Mouse (Mus musculus): Measurements from ENCODE around the gene Gab2.
A peak's percentile ranks its signal among the peaks of the same experiment; 100 is the strongest.

Gab2 gene

GRCm38 (mm10) chr7:97270367-97270766, 189.0 kb downstream of the Gab2 start:
- DNase-seq: no peak

- no peak for DNase-seq
Observed at GRCm38 (mm10) chr7:97271068-97271467, 189.7 kb downstream of the Gab2 start.

GRCm38 (mm10) chr7:97296986-97297385, 215.6 kb downstream of the Gab2 start:
- no peak for DNase-seq

GRCm38 (mm10) chr7:97297466-97297865, 216.1 kb downstream of the Gab2 start:
- peak; percentile 75 for DNase-seq

DNA sequence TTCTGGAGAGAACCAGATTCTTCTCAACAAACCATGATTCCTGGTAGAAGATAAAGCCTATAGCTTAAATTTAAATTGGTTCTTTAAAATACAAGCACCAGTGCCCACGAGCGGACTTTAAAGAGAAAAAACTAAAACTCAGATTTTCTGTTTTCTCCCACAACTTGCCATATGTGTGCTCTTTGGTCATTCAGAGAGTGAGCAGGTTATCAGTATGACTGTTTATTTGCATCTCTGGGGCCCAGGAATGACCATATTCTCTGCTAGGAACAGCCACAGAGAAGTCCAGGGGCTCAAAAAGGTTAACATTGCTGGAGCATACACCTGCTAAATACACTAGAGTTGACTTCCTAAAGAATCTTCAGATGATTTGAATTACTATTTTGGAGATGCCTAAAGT, 216.9 kb downstream of the Gab2 start:
- DNase-seq: no peak

DNA sequence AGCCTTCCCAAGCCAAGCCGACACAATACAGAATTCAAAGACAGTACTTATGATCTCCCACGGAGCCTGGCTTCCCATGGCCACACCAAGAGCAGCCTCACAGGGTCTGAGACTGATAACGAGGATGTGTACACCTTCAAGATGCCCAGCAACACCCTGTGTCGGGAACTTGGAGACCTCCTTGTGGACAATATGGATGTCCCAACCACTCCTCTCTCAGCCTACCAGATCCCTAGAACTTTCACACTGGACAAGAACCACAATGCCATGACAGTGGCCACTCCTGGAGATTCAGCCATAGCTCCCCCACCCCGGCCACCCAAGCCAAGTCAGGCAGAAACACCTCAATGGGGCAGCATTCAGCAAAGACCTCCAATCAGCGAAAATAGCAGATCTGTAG, 217.6 kb downstream of the Gab2 start:
- no peak for DNase-seq

DNA sequence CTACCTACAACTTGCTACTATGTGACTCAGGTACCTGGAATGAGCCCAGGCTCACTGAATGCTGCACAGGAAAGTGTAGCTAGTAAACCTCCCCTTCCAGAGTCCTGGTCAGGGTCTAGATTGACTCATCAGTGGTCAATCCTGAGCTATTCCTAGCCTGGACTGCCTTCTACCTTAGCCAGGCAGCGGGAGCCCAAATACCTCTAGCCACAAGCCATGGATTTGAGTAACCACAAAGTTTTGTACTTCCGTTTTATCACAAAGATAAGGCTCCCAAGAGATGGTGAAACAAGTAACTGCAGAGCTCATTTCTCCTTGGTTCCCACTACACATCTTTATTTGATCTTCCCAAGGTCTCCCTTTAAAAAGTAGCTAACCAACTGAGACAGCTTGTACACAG, 219.5 kb downstream of the Gab2 start:
- DNase-seq: no peak

GRCm38 (mm10) chr7:97301321-97301720, 219.9 kb downstream of the Gab2 start:
- no peak for DNase-seq

GRCm38 (mm10) chr7:97302261-97302660, 220.9 kb downstream of the Gab2 start:
- no peak for DNase-seq

- no peak for DNase-seq
Observed at GRCm38 (mm10) chr7:97302876-97303275, 221.5 kb downstream of the Gab2 start.

DNA sequence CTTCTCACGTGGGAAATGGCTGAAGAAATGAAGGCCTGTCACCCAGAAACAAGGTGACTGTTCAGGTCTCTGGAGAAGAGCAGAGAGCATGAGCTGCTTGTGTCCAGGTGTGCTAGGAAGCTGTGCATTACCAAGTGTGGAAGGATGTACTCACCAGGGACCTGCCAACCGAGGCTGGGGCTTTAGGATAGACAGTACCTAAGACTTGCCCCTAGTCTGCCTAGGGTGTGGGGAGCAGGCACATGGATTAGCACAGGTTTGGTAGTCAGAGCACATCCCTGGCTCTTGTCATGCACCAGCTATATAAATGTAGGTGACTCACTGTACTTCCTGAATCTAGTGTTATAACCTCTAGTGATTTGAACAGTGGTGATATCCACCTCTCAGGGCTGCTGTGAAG, 222.2 kb downstream of the Gab2 start:
- DNase-seq: no peak

DNA sequence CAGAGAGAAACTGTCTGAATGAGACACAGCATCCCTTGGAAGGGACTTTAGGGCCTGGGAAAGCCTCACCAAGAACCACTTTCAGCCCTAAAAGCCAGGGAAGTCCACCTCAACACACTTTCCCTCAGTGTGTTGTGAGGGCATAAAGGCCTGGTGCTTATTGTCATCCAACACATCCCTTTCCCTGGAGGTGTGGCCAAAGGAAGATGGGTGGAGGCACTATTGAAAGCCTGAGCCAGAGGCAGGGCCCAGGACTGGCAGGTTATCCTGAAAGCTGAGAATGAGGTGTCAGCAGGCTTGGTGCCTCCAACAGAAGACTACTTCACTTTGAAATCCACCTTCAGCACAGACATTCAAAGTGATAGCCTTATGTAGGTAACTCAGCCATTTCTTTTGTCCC, 223.1 kb downstream of the Gab2 start:
- DNase-seq: no peak

GRCm38 (mm10) chr7:97305206-97305605, 223.8 kb downstream of the Gab2 start:
- no peak for DNase-seq

DNA sequence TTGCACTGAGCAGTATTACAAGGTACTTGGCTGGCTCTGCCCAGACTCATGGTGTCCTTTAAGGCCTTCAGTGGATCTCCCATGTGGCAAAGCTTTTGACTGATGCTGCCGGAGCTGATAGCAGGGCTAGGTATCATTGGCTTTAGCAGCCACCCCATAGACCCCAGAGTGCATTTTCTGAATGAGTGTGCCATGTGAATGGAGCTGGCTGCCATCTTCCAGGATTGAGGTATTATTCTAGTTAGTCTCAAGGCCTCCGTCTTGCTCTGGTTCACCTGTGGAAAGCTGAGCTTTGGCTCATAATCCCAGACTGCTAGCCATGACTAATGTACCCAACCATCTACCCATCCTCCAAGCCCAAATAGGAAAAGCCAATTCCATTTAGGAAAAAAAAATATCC, 225.4 kb downstream of the Gab2 start:
- no peak for DNase-seq

DNA sequence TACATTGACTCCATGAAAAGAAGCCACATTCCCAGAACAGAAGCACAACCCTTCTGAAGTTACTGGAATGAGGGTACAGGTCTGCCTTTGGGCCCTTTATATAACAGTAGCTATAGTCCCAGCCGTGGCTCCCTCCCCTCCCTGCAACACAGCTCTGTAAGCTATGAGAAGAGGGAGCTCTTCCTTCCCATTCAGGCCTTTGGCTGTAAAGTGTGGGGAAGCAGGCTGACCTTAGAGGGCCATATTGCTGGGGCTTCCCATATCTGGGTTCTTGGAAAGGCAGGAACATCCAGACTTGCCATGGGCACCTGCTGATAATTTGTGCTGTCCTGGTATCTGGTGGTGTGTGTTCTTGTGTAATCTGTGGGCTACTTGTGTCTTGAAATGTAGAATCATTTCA, 226.2 kb downstream of the Gab2 start:
- no peak for DNase-seq

DNA sequence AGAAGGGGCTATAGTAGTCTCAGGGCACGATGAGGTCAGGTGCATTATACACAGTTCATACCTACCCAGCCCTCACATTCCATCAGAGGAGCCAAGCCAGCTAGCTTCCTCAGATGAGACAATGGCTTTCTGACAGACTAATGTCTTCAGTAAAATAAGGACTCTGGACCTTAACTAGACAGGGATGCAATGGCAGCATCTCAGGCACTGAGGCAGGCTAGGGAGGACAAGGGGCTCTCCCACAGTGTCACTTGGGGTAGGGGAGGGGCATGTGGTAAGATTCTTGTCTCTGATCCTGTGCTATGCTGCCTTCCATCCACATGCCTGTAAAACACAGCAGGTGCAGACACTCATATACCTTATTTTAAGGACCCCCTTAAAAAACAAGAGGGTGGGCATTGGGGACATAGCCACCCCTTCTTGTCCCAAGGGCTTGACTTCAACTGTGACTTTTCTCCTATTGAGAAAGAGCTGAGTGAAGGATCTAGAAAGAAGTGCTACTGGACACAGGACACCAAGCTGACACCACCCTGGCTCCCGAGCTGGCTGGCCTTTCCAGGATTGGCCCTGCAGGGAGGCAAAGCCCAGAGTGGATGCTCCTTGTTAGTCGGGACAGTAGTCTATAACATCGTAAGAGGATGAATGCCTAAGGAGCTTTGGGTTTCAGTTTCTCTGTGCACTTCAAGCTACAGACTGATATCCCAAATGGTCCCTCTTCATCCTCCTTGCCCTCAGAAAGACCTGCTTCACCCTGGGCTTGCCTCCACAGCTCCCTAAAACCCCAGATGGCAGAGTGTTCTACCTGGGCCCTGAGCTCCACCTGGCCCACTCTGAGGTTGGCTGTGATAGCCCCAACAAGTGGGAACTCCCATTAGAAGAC, 228.3 kb downstream of the Gab2 start:
- peak; percentile 3 for DNase-seq

DNA sequence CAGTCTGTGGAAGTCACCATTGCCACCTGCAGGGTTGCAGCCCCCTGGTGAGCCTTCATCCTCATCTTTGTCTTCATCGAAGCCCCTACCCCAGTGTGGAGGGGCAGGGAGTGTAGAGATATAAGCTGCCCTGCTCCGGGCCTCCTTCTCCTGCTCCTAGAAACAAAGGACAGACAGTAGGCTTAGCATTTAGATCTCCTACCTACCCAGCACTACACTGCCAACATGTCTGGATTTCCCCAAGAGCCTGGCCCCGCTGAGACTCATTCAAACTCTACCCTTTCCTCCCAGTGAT, 228.9 kb downstream of the Gab2 start:
- DNase-seq: no peak

DNA sequence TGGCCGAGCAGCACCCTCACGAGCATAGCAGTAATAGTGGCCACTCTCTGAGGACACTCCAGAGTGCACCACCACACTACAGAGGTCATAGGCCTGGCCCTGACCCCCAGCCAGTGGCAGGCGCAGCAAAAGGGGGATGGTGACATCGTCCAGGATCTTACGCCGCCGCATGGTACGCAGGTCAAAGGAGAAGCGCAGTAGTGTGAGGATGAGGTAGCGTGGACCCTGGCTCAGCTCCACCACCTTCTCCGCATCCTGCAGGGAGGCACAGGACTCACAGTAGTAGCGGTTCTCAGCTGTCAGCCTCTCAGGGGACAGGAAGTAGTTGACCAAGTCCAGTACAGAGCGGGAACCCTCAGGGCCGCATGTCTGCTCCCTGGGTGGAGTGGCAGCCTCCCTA, 230.2 kb downstream of the Gab2 start:
- no peak for DNase-seq

- no peak for DNase-seq
Observed at GRCm38 (mm10) chr7:97312196-97312595, 230.8 kb downstream of the Gab2 start.

- DNase-seq: no peak
Observed at GRCm38 (mm10) chr7:97312856-97313255, 231.5 kb downstream of the Gab2 start.

GRCm38 (mm10) chr7:97313364-97313995, 232.1 kb downstream of the Gab2 start:
- no peak for DNase-seq

- DNase-seq: no peak
Observed at GRCm38 (mm10) chr7:97314646-97315045, 233.3 kb downstream of the Gab2 start.

- DNase-seq: no peak
Observed at GRCm38 (mm10) chr7:97315656-97316055, 234.3 kb downstream of the Gab2 start.

DNA sequence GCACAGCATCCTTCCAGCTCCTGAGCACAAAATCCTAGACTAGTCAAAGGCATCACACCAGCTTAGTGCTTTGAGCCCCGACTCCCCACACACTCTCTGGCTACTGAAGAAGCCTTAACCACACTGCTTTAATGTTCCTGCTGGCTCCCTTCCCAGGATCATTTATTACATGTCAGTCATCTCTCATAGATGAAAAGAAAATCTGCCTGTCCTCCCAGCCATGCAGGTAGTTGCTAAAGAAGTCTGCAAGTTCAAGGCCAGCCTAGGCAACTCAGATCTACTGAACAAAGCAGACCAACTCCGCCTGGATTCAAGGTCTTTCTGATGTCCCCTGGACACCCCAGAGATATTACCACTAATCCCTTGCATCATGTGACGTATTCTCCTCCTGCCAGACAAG, 236.3 kb downstream of the Gab2 start:
- DNase-seq: no peak

DNA sequence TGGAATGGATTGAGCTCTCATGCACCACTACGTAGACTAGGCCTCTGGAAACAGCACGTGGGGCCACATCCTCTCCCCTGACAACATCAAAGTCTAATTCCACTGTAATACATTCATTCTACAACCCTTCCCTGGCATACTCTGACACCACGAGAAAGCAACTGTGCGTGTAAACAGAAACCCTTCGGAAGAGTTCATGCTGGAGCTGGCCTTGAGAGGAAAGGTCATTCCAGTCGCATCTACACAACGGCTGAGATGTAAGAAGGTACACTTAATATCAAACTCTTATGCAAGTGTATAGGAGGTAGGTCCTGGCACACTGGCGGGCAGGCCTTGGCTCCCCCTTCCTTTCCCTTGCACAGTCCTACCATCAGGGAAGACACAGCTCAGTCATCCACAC, 243.0 kb downstream of the Gab2 start:
- DNase-seq: no peak
